Mouse (Mus musculus): ENCODE results near the gene Rhox4a.
"Not testable (repeated sequence)": the region's sequence is repeated elsewhere in the genome, so short reads cannot be mapped to it uniquely, and the experiment has no call there.

DNA sequence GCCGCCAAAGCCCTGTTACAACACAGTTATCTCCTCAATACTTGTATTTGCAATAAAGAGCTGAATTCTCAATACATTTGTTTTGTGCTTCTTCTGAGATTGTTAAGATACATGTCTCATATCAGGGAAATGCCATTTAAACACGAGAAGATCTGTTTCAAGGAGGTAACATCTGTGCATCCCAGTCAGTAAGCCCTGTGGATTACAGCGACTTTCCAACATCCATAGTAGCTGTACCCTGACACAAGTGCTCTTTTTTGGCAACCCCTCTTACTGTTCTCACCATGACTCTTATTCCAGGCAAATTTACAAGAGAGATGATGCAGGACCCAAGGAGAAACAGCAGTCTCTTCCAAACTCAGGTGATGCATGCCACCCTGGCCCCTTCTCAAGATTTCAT, 15.5 kb upstream of the Rhox4a start, which contains the start of gene Rhox3a:
- not testable (repeated sequence) for TF ChIP-seq CTCF (IDR thresholded peaks at IDR 0.05; ENCODE audit: low read depth); EP300 (optimal IDR thresholded peaks at IDR 0.05)

Measured in stomach, postnatal 0 days (tissue).